7 mouse cellular contexts compared by ENCODE assay signal in genomic region chr19:47464304-47465241, GRCm38 (mm10). TPM values are rescaled to one million over a fixed set of nuclear protein-coding genes. Genes with fewer than 3 reads are reported as not detected.
DNase-seq lines count a peak whose midpoint lies in the region; ATAC-seq and TF ChIP-seq lines count a peak whose summit lies in the region.

TSS of gene Sh3pxd2a (minus strand) at chr19:47464401.

- ATAC-seq in forebrain, embryonic 12.5 days (ENCODE audit: low FRiP score), result peak; percentile 91
- ATAC-seq in megakaryocyte, adult 5-6 weeks (ENCODE audit: poor library complexity, severe bottlenecking), result peak; percentile 9; the same call in 1 of the 2 replicates
- peak; percentile 92 for ATAC-seq in stomach, embryonic 14.5 days (ENCODE audit: insufficient number of reproducible peaks, insufficient read depth, low FRiP score, low read depth)

- in situ Hi-C loops in CH12.LX (cut with MboI; ENCODE audit: low pct_ligation_motif_present, low pct_unique_long_range_greater_than_20kb, low sequenced_read_pairs), result loop anchor here (5.0 kb wide), 1 partner anchor 107 kb away; no protein-coding TSS in a partner anchor

- dilution Hi-C loops in CH12.LX (cut with MboI; ENCODE audit: extremely low pct_ligation_motif_present, extremely low pct_unique_long_range_greater_than_20kb, low sequenced_read_pairs), result no loop called here

- WGBS in forebrain, embryonic 12.5 days, result 3% methylated on average over 50 of the region's 70 CpGs
- WGBS in stomach, embryonic 14.5 days, result 2% methylated on average over 56 of the region's 70 CpGs

- no peak for TF ChIP-seq EP300 in CH12.LX (IDR thresholded peaks at IDR 0.05; ENCODE audit: low read length)

- H3K9ac ChIP-seq in CH12.LX (ENCODE audit: insufficient read depth, low read depth), result peak within 1 kb of the TSS; percentile 64
- peak within 1 kb of the TSS; percentile 80 for H3K9ac ChIP-seq in forebrain, embryonic 12.5 days
- peak within 1 kb of the TSS; percentile 80 for H3K9ac ChIP-seq in stomach, embryonic 14.5 days (replicated peaks; ENCODE audit: low read depth, low read length)

- peak within 1 kb of the TSS; percentile 63 for H3K4me2 ChIP-seq in CH12.LX (ENCODE audit: insufficient read depth, low read depth, poor library complexity, severe bottlenecking)
- H3K4me2 ChIP-seq in forebrain, embryonic 12.5 days, result peak within 1 kb of the TSS; percentile 85
- H3K4me2 ChIP-seq in stomach, embryonic 14.5 days (replicated peaks; ENCODE audit: low read depth, low read length), result peak within 1 kb of the TSS; percentile 87

- H3K36me3 ChIP-seq in CH12.LX (replicated peaks in 1 of 2; ENCODE audit: control insufficient read depth in 1 of 2, insufficient read depth in 1 of 2, low read length in 1 of 2), result peaks cover 0 to 21% of the 10 kb centered on the region in 2 experiments
- H3K36me3 ChIP-seq in forebrain, embryonic 12.5 days (replicated peaks), result no peaks in the 10 kb centered on the region; the same call in 1 of the 2 replicates
- H3K36me3 ChIP-seq in stomach, embryonic 14.5 days (ENCODE audit: control insufficient read depth, insufficient read depth, low read length), result no peaks in the 10 kb centered on the region

- no peaks in the 10 kb centered on the region for H3K79me2 ChIP-seq in CH12.LX (replicated peaks; ENCODE audit: control insufficient read depth, extremely low read depth, insufficient read depth, poor library complexity, severe bottlenecking)

- intact Hi-C loops in heart, postnatal 14 days (cut with DNase I), result loop anchor here (1.0 to 2.0 kb wide), 3 partner anchors 38 to 108 kb away; no protein-coding TSS in a partner anchor

- peaks cover 0 to 8% of the 10 kb centered on the region in 2 experiments; a peak in 2 of 4 replicates for H3K4me1 ChIP-seq in CH12.LX (ENCODE audit: control insufficient read depth in 1 of 2, insufficient read depth in 2 of 2)
- H3K4me1 ChIP-seq in forebrain, embryonic 12.5 days, result peaks cover 35% of the 10 kb centered on the region
- H3K4me1 ChIP-seq in stomach, embryonic 14.5 days (ENCODE audit: control insufficient read depth, insufficient read depth, low read length), result peaks cover 30% of the 10 kb centered on the region

- peaks cover 8% of the 10 kb centered on the region for H3K9me3 ChIP-seq in CH12.LX (replicated peaks; ENCODE audit: low read length)
- 0 out of 2 replicates have a peak, but pooled peaks cover 4% of the 10 kb centered on the region for H3K9me3 ChIP-seq in forebrain, embryonic 12.5 days
- 0 out of 2 replicates have a peak, but pooled peaks cover 3% of the 10 kb centered on the region for H3K9me3 ChIP-seq in stomach, embryonic 14.5 days (ENCODE audit: control insufficient read depth, low read depth, low read length)

- H3K27me3 ChIP-seq in CH12.LX (replicated peaks), result no peaks in the 10 kb centered on the region
- H3K27me3 ChIP-seq in forebrain, embryonic 12.5 days, result peaks cover 6% of the 10 kb centered on the region; the same call in 1 of the 2 replicates
- no peaks in the 10 kb centered on the region for H3K27me3 ChIP-seq in stomach, embryonic 14.5 days (ENCODE audit: control insufficient read depth, insufficient read depth, low read length)

- TF ChIP-seq CTCF in CH12.LX (conservative IDR thresholded peaks at IDR 0.05 in 1 of 2, IDR thresholded peaks at IDR 0.05 in 1 of 2; ENCODE audit: low read depth in 2 of 2, low read length in 2 of 2), result no peak

- no peak for TF ChIP-seq RAD21 in CH12.LX (IDR thresholded peaks at IDR 0.05; ENCODE audit: low read depth, low read length)

- no peak within 1 kb of the TSS for H3K27ac ChIP-seq in CH12.LX (ENCODE audit: insufficient read depth, low read depth)
- H3K27ac ChIP-seq in forebrain, embryonic 12.5 days, result peak within 1 kb of the TSS; percentile 86
- H3K27ac ChIP-seq in stomach, embryonic 14.5 days (ENCODE audit: low read length), result peak within 1 kb of the TSS; percentile 85

- TF ChIP-seq POLR2A in CH12.LX (IDR thresholded peaks at IDR 0.05; ENCODE audit: low read depth, low read length), result no peak; the same call in 1 of the 2 replicates

- DNase-seq in CH12.LX (ENCODE audit: extremely low read depth) (no peak), R1 (ENCODE audit: low read depth, low spot score) (peak; percentile 61)
- DNase-seq in heart, postnatal 14 days, result peak; percentile 68 to 83
- DNase-seq in left cerebral cortex, adult 8-10 months (ENCODE audit: low spot score in 2 of 2), result no peak

- H3K4me3 ChIP-seq in CH12.LX (replicated peaks in 1 of 3; ENCODE audit: low read depth in 2 of 3, low read length in 2 of 3, poor library complexity in 1 of 3), result peak within 1 kb of the TSS; percentile 47 to 82 (median 73)
- peak within 1 kb of the TSS; percentile 78 for H3K4me3 ChIP-seq in forebrain, embryonic 12.5 days (replicated peaks)
- peak within 1 kb of the TSS; percentile 82 for H3K4me3 ChIP-seq in stomach, embryonic 14.5 days (ENCODE audit: low read depth, low read length)

TF ChIP-seq in CH12.LX, 34 proteins besides CTCF, POLR2A, EP300 and RAD21:
- TF ChIP-seq NELFE (IDR thresholded peaks at IDR 0.05; ENCODE audit: low read depth, low read length) (0 out of 2 replicates have a peak, but pooled peaks have one; percentile 33), RCOR1 (conservative IDR thresholded peaks at IDR 0.05; ENCODE audit: low read depth, low read length) (no peak), UBTF (IDR thresholded peaks at IDR 0.05; ENCODE audit: low read depth, low read length) (0 out of 2 replicates have a peak, but pooled peaks have one; percentile 8), MAZ (IDR thresholded peaks at IDR 0.05; ENCODE audit: low read depth, low read length) (0 out of 2 replicates have a peak, but pooled peaks have one; percentile 1), MAX (IDR thresholded peaks at IDR 0.05; ENCODE audit: low read length) (no peak)

RNA-seq across cellular contexts. Expression of gene Sh3pxd2a, which starts in this region (rescaled TPM):
- total RNA-seq in CH12.LX (2012; rRNA removed) (2.4 and 3.2 TPM in 2 replicates), CH12.LX (2014; rRNA removed) (1.2 and 1.3 TPM in 2 replicates)
- polyA plus RNA-seq in CH12.LX (2012; ENCODE audit: insufficient read length, low read depth), result 4.6 and 4.9 TPM in 2 replicates
- 3.7 TPM in 2 replicates for polyA plus RNA-seq in forebrain, embryonic 12.5 days (2016; fragmentation: Nextera tagmentation; extraction: Ambion mirVana)
- total RNA-seq in heart, postnatal 14 days (2021), result 10 to 100 TPM; 75.2 to 75.9 TPM
- 10 to 100 TPM; 29.9 to 33.2 (median 31.8) TPM for total RNA-seq in left cerebral cortex, adult 8-10 months (2022)
- 1.4 and 1.8 TPM in 2 replicates for total RNA-seq in megakaryocyte, adult 5-6 weeks (2015)
- 1.1 and 1.3 TPM in 2 replicates for total RNA-seq in megakaryocyte, adult 5-6 weeks (2017)
- 13.6 and 13.7 TPM in 2 replicates for polyA plus RNA-seq in stomach, embryonic 14.5 days (2014; fragmentation: Nextera tagmentation; extraction: Ambion mirVana)

Comparison
In these comparisons a context has a peak if more than half of its experiments do, and no peak if none do; other contexts are left out.
1. RNA of gene Sh3pxd2a (total RNA-seq): 75.2 to 75.9 TPM in heart, postnatal 14 days and 29.9 to 33.2 TPM in left cerebral cortex, adult 8-10 months; 1.2 to 3.2 TPM in CH12.LX and 1.1 to 1.8 TPM in megakaryocyte, adult 5-6 weeks; every median in the first group is over 4 times any median in the second.
2. DNase-seq: peak in R1 (single experiment) and heart, postnatal 14 days (2 of 2); none in CH12.LX (single experiment) and left cerebral cortex, adult 8-10 months (0 of 2).
3. ATAC-seq: peak in every context shown above with its lines; median percentile 92 in stomach, embryonic 14.5 days; 91 in forebrain, embryonic 12.5 days; 9 in megakaryocyte, adult 5-6 weeks.
4. Peak in every context shown above with its lines, with median percentiles within 50 percentile points of each other: H3K4me2 ChIP-seq, H3K4me3 ChIP-seq and H3K9ac ChIP-seq.